In the genomic region with DNA sequence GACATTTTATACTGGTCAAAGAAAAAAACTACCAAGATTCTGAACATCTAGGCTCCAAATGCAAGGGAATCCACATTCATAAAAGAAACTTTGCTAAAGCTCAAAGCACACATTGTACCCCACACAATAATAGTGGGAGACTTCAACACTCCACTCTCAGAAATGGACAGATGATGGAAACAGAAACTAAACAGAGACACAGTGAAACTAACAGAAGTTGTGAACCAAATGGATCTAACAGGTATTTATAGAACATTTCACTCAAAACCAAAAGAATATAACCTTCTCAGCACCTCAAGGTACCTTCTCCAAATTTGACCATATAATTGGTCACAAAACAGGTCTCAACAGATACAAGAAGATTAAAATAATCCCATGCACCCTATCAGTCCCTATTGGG, we compare ENCODE assay signal across 2 mouse cellular contexts. TPM values are rescaled to one million over a fixed set of nuclear protein-coding genes. Genes with fewer than 3 reads are reported as not detected.
DNase-seq lines count a peak whose midpoint lies in the region; TF ChIP-seq lines count a peak whose summit lies in the region.
"Not testable (repeated sequence)": the region's sequence is repeated elsewhere in the genome, so short reads cannot be mapped to it uniquely, and the experiment has no call there.

No protein-coding gene starts in this region.

- dilution Hi-C loops in CH12.LX (cut with MboI; ENCODE audit: extremely low pct_ligation_motif_present, extremely low pct_unique_long_range_greater_than_20kb, low sequenced_read_pairs) = not testable (repeated sequence)

- not testable (repeated sequence) for H3K36me3 ChIP-seq in CH12.LX (replicated peaks in 1 of 2; ENCODE audit: control insufficient read depth in 1 of 2, insufficient read depth in 1 of 2, low read length in 1 of 2)

- H3K27ac ChIP-seq in CH12.LX (ENCODE audit: insufficient read depth, low read depth) = not testable (repeated sequence)

- not testable (repeated sequence) for H3K79me2 ChIP-seq in CH12.LX (replicated peaks; ENCODE audit: control insufficient read depth, extremely low read depth, insufficient read depth, poor library complexity, severe bottlenecking)

- peak overlapping the region in 1 of 3 experiments; percentile 2 for H3K4me3 ChIP-seq in CH12.LX (replicated peaks in 1 of 3; ENCODE audit: low read depth in 2 of 3, low read length in 2 of 3, poor library complexity in 1 of 3)

- H3K27me3 ChIP-seq in CH12.LX (replicated peaks) = not testable (repeated sequence)

- not testable (repeated sequence) for TF ChIP-seq POLR2A in CH12.LX (IDR thresholded peaks at IDR 0.05; ENCODE audit: low read depth, low read length)

- not testable (repeated sequence) for TF ChIP-seq CTCF in CH12.LX (conservative IDR thresholded peaks at IDR 0.05 in 1 of 2, IDR thresholded peaks at IDR 0.05 in 1 of 2; ENCODE audit: low read depth in 2 of 2, low read length in 2 of 2)

- DNase-seq in A20 (ENCODE audit: low read depth, low spot score) = peak; percentile 29
- not testable (repeated sequence) for DNase-seq in CH12.LX (ENCODE audit: extremely low read depth)

- H3K9ac ChIP-seq in CH12.LX (ENCODE audit: insufficient read depth, low read depth) = not testable (repeated sequence)

- in situ Hi-C loops in CH12.LX (cut with MboI; ENCODE audit: low pct_ligation_motif_present, low pct_unique_long_range_greater_than_20kb, low sequenced_read_pairs) = loop anchor here (5.0 to 25.0 kb wide), 4 partner anchors 118 to 455 kb away; no protein-coding TSS in a partner anchor

- TF ChIP-seq EP300 in CH12.LX (IDR thresholded peaks at IDR 0.05; ENCODE audit: low read length) = peak; percentile 80

- peaks cover 3 to 16% of the 10 kb centered on the region in 2 experiments; a peak in 3 of 4 replicates for H3K4me1 ChIP-seq in CH12.LX (ENCODE audit: control insufficient read depth in 1 of 2, insufficient read depth in 2 of 2)

- peak overlapping the region; percentile 84 for H3K4me2 ChIP-seq in CH12.LX (ENCODE audit: insufficient read depth, low read depth, poor library complexity, severe bottlenecking)

- not testable (repeated sequence) for H3K9me3 ChIP-seq in CH12.LX (replicated peaks; ENCODE audit: low read length)

- TF ChIP-seq RAD21 in CH12.LX (IDR thresholded peaks at IDR 0.05; ENCODE audit: low read depth, low read length) = not testable (repeated sequence)

TF ChIP-seq in CH12.LX, 34 proteins besides CTCF, POLR2A, EP300 and RAD21:
- TF ChIP-seq JUN (IDR thresholded peaks at IDR 0.05; ENCODE audit: insufficient read depth, low read depth, low read length) (0 out of 2 replicates have a peak, but pooled peaks have one; percentile 34), MEF2A (IDR thresholded peaks at IDR 0.05; ENCODE audit: borderline replicate concordance, low read depth, low read length) (peak; percentile 61; the same call in 1 of the 2 replicates), BHLHE40 (IDR thresholded peaks at IDR 0.05; ENCODE audit: low read depth, low read length) (peak; percentile 39; the same call in 1 of the 2 replicates), ETS1 (conservative IDR thresholded peaks at IDR 0.05; ENCODE audit: low read depth, low read length) (0 out of 2 replicates have a peak, but pooled peaks have one; percentile 30), SIN3A (IDR thresholded peaks at IDR 0.05; ENCODE audit: low read length) (peak; percentile 43; the same call in 1 of the 2 replicates), TCF12 (IDR thresholded peaks at IDR 0.05; ENCODE audit: low read depth, low read length) (peak; percentile 40; the same call in 1 of the 2 replicates), IRF4 (IDR thresholded peaks at IDR 0.05; ENCODE audit: low read depth, low read length) (peak; percentile 62)

RNA-seq across cellular contexts. Expression of a gene that starts 46.3 kb away (rescaled TPM):
- 22.5 and 25.3 TPM in 2 replicates for total RNA-seq in CH12.LX (2012; rRNA removed)
- 19.7 and 21.7 TPM in 2 replicates for total RNA-seq in CH12.LX (2014; rRNA removed)
- 11.7 and 17.8 TPM in 2 replicates for polyA plus RNA-seq in CH12.LX (2012; ENCODE audit: insufficient read length, low read depth)
